Mouse (Mus musculus) fat pad, adult 2 months (tissue): ENCODE measurements around the gene Pidd1.
"Not testable (repeated sequence)": the region's sequence is repeated elsewhere in the genome, so short reads cannot be mapped to it uniquely, and the experiment has no call there.

Source experiments
- DNase-seq: peaks from one replicate; pipeline ENCODE4 v3.0.0-alpha.2; 2011; ENCODE audit warnings: low read depth, low spot score; ENCODE audit errors: extremely low read depth

Pidd1 gene

GRCm38 (mm10) chr7:141460001-141460390 lies 16.2 kb upstream of the Pidd1 start:
- no peak for DNase-seq

- no peak for DNase-seq
Measured at GRCm38 (mm10) chr7:141459301-141459711, 15.5 kb upstream of the Pidd1 start.

GRCm38 (mm10) chr7:141458661-141459060 lies 14.8 kb upstream of the Pidd1 start:
- no peak for DNase-seq

- no peak for DNase-seq
Measured at GRCm38 (mm10) chr7:141457986-141458660, 14.3 kb upstream of the Pidd1 start.

- DNase-seq: no peak
Measured at GRCm38 (mm10) chr7:141457236-141457635, 13.4 kb upstream of the Pidd1 start.

GRCm38 (mm10) chr7:141456739-141457138 lies 12.9 kb upstream of the Pidd1 start:
- DNase-seq: no peak

GRCm38 (mm10) chr7:141455610-141456314 lies 11.9 kb upstream of the Pidd1 start:
- DNase-seq: no peak

- DNase-seq: no peak
Measured at GRCm38 (mm10) chr7:141454967-141455551, 11.2 kb upstream of the Pidd1 start, which contains the start of gene Pnpla2. Gene Pnpla2 (plus strand): TSS chr7:141455198.

- DNase-seq: no peak
Measured at GRCm38 (mm10) chr7:141453636-141454035, 9.8 kb upstream of the Pidd1 start.

GRCm38 (mm10) chr7:141451928-141452327 lies 8.1 kb upstream of the Pidd1 start:
- no peak for DNase-seq

- DNase-seq: no peak
Measured at GRCm38 (mm10) chr7:141447110-141447991, 3.5 kb upstream of the Pidd1 start, which contains the start of gene Rplp2. Gene Rplp2 (plus strand): TSS chr7:141447370.

- not testable (repeated sequence) for DNase-seq
Measured at GRCm38 (mm10) chr7:141446374-141446773, 2.5 kb upstream of the Pidd1 start.

GRCm38 (mm10) chr7:141443081-141443821 lies 574 bp downstream of the Pidd1 start:
- no peak for DNase-seq

GRCm38 (mm10) chr7:141442199-141442598 lies 1.6 kb downstream of the Pidd1 start:
- DNase-seq: no peak

GRCm38 (mm10) chr7:141441460-141441859 lies 2.4 kb downstream of the Pidd1 start:
- DNase-seq: no peak

GRCm38 (mm10) chr7:141440613-141441012 lies 3.2 kb downstream of the Pidd1 start:
- no peak for DNase-seq

GRCm38 (mm10) chr7:141439811-141440210 lies 4.0 kb downstream of the Pidd1 start:
- no peak for DNase-seq

- no peak for DNase-seq
Measured at GRCm38 (mm10) chr7:141439140-141439679, 4.6 kb downstream of the Pidd1 start.

- DNase-seq: no peak
Measured at GRCm38 (mm10) chr7:141438201-141438968, 5.4 kb downstream of the Pidd1 start.
